Mouse (Mus musculus) lung, embryonic 16.5 days (tissue): ENCODE measurements around the gene Mical3. TPM values are rescaled to one million over a fixed set of nuclear protein-coding genes. Genes with fewer than 3 reads are reported as not detected.
A peak's percentile ranks its signal among the peaks of the same experiment; 100 is the strongest.

Source experiments
- ATAC-seq: fragments of 200-750 bp; cut with Nextera tagmentation; 2 replicates; pipeline ENCODE4 v1.8.0; 2017; ENCODE audit warnings: low read depth, mild to moderate bottlenecking, moderate library complexity
- H3K27ac ChIP-seq: fragments of 300-500 bp; sonication (generic); 2 replicates; pipeline ENCODE4 v1.5.1; 2014; ENCODE audit warnings: mild to moderate bottlenecking, control low read depth, low read length
- H3K27me3 ChIP-seq: fragments of 300-500 bp; sonication (generic); 2 replicates; pipeline ENCODE4 v1.6.1; 2014; ENCODE audit warnings: low read depth, low read length, mixed read lengths; ENCODE audit not compliant: control insufficient read depth, insufficient read depth
- H3K36me3 ChIP-seq: fragments of 300-500 bp; sonication (generic); 2 replicates; pipeline ENCODE4 v1.6.1; 2014; ENCODE audit warnings: low read length; ENCODE audit not compliant: control insufficient read depth, insufficient read depth
- H3K4me1 ChIP-seq: fragments of 300-500 bp; sonication (generic); replicated peaks from 2 replicates; pipeline ENCODE4 v1.6.1; 2014; ENCODE audit warnings: low read length, mixed read lengths; ENCODE audit not compliant: control insufficient read depth, insufficient read depth
- H3K4me2 ChIP-seq: fragments of 300-500 bp; sonication (generic); 2 replicates; pipeline ENCODE4 v1.6.1; 2014; ENCODE audit warnings: low read depth, low read length, control low read depth
- H3K4me3 ChIP-seq: fragments of 300-500 bp; sonication (generic); 2 replicates; pipeline ENCODE4 v1.5.1; 2014; ENCODE audit warnings: mild to moderate bottlenecking, low read length, control low read depth
- H3K9ac ChIP-seq: fragments of 300-500 bp; sonication (generic); 2 replicates; pipeline ENCODE4 v1.6.1; 2014; ENCODE audit warnings: low read length, control low read depth
- H3K9me3 ChIP-seq: fragments of 300-500 bp; sonication (generic); 2 replicates; pipeline ENCODE4 v1.6.1; 2016; ENCODE audit warnings: low read length; ENCODE audit not compliant: control insufficient read depth
- WGBS: fragments of 180-500 bp; shearing (Covaris S2); extraction: QIAGEN DNeasy Blood & Tissue Kit; methylation state at CpG from one replicate; pipeline ENCODE4 v1.1.7; 2014; 5-methylcytosine and 5-hydroxymethylcytosine counted together
- polyA plus RNA-seq: library from polyadenylated mRNA; unstranded; fragments of >200 nt; fragmentation: Nextera tagmentation; extraction: Ambion mirVana; gene quantifications from 2 replicates; pipeline ENCODE4 v1.2.1, GENCODE M21; 2015

The Mical3 gene
- polyA plus RNA-seq, 1 experiment from 2014 or later: 15.9 TPM

GRCm38 (mm10) chr6:121028514-121028913 is 102.3 kb downstream of the Mical3 start:
- no peaks in the 10 kb centered on the region for H3K27me3 ChIP-seq
- no peak overlapping the region for H3K4me2 ChIP-seq
- no peak overlapping the region for H3K4me3 ChIP-seq
- H3K4me1 ChIP-seq: no peaks in the 10 kb centered on the region
- ATAC-seq: no peak
- no peak overlapping the region for H3K9ac ChIP-seq
- peaks cover 32% of the 10 kb centered on the region for H3K36me3 ChIP-seq
- H3K27ac ChIP-seq: no peak overlapping the region
- no peaks in the 10 kb centered on the region for H3K9me3 ChIP-seq
- 91% methylated on average over 8 of the region's 8 CpGs for WGBS

DNA sequence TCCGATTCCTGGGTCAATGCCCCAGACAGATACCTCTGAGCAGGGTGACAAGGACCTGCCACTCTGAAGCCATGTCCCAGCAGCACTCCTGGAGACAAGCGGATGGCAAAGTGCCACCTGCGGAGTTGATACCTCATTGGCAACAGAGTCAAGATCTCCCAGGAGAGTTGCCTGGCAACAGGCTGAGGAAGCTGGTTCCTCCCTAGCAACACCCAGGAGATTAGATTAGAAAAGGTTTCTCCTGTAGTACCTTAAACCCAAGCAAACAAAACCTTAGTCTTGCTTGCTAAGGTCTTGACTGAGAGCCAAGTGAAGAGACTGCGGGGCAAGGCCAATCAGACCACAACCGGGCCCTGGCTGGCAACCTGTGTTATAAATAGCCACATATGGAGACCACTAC is 103.5 kb downstream of the Mical3 start:
- Histone ChIP-seq H3K9me3 (no peaks in the 10 kb centered on the region), H3K4me2 (no peak overlapping the region), H3K4me3 (no peak overlapping the region), H3K36me3 (peaks cover 22% of the 10 kb centered on the region), H3K27me3 (no peaks in the 10 kb centered on the region), H3K27ac (no peak overlapping the region), H3K9ac (no peak overlapping the region), H3K4me1 (no peaks in the 10 kb centered on the region)
- no peak; the same call in 1 of the 2 replicates for ATAC-seq
- WGBS: 65% methylated on average over 5 of the region's 5 CpGs

- H3K9me3 ChIP-seq: no peaks in the 10 kb centered on the region
- H3K27ac ChIP-seq: no peak overlapping the region
- H3K27me3 ChIP-seq: no peaks in the 10 kb centered on the region
- no peaks in the 10 kb centered on the region for H3K4me1 ChIP-seq
- no peak overlapping the region for H3K4me2 ChIP-seq
- no peak overlapping the region for H3K4me3 ChIP-seq
- ATAC-seq: no peak
- peaks cover 19% of the 10 kb centered on the region for H3K36me3 ChIP-seq
- 62% methylated on average over 7 of the region's 7 CpGs for WGBS
- no peak overlapping the region for H3K9ac ChIP-seq
Observed at GRCm38 (mm10) chr6:121026866-121027265, 103.9 kb downstream of the Mical3 start.

GRCm38 (mm10) chr6:121026019-121026584 is 104.7 kb downstream of the Mical3 start:
- H3K4me1 ChIP-seq: no peaks in the 10 kb centered on the region
- H3K9me3 ChIP-seq: no peaks in the 10 kb centered on the region
- no peaks in the 10 kb centered on the region for H3K27me3 ChIP-seq
- no peak for ATAC-seq
- WGBS: 71% methylated on average over 10 of the region's 10 CpGs
- H3K4me2 ChIP-seq: no peak overlapping the region
- H3K9ac ChIP-seq: no peak overlapping the region
- peaks cover 20% of the 10 kb centered on the region for H3K36me3 ChIP-seq
- H3K27ac ChIP-seq: no peak overlapping the region
- no peak overlapping the region for H3K4me3 ChIP-seq

DNA sequence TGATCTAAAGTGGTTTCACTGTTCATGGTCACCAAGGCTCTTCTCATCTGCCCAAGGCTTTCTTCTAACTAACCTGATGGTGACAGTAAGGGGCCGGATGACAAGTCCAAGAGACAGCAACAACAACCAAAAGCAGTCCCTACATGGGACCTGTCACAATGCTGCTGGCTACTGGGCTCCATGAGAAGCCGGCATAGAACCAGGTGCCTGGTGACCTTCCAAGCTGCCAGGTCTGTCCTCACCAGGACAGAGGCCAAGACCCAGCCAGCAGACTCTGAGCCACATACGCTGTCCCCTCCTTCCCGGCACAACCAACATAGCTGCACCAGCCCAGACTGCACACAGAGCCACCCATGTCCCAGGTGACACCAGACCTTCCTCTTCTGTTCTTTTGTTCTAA is 112.7 kb downstream of the Mical3 start:
- Histone ChIP-seq H3K36me3 (peaks cover 15% of the 10 kb centered on the region), H3K9ac (no peak overlapping the region), H3K4me2 (no peak overlapping the region), H3K4me1 (peaks cover 14% of the 10 kb centered on the region; the same call in 1 of the 2 replicates), H3K9me3 (no peaks in the 10 kb centered on the region), H3K27me3 (no peaks in the 10 kb centered on the region), H3K27ac (no peak overlapping the region), H3K4me3 (no peak overlapping the region)
- 92% methylated on average over 4 of the region's 4 CpGs for WGBS
- no peak for ATAC-seq

DNA sequence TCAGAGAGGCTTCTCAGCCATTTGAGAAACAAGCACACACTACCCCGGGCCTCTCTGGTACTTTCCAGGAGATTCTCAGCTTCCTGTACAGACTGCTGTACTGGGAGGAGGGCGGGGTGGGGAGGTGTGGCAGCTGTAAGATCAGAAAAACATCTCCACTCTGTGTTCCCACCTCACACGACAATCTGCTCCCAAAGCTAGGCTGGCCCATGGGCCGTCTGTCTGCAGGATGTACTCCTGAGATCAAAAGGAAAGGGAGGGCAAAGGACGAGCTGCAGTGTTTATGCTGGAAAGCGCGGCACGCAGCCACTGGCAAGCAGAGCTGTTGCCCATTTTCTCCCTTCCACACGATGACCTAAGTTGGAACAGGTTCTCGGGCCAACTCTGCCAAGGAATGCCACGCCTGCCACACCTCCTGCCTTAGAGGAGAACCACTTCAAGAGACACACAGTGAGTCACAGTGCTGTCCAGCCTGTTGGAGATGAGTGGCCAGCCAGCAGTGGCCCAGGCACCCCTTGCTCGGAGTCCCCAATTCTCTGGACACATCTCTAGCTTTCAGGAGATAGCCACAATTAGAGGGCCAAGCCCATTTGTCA is 113.3 kb downstream of the Mical3 start:
- no peaks in the 10 kb centered on the region for H3K9me3 ChIP-seq
- H3K4me2 ChIP-seq: no peak overlapping the region
- no peaks in the 10 kb centered on the region for H3K27me3 ChIP-seq
- H3K4me1 ChIP-seq: peaks cover 17% of the 10 kb centered on the region; the same call in 1 of the 2 replicates
- H3K4me3 ChIP-seq: no peak overlapping the region
- peak; percentile 41 for ATAC-seq
- 31% methylated on average over 12 of the region's 12 CpGs for WGBS
- H3K9ac ChIP-seq: peak overlapping the region; percentile 25
- peaks cover 15% of the 10 kb centered on the region for H3K36me3 ChIP-seq
- H3K27ac ChIP-seq: no peak overlapping the region

DNA sequence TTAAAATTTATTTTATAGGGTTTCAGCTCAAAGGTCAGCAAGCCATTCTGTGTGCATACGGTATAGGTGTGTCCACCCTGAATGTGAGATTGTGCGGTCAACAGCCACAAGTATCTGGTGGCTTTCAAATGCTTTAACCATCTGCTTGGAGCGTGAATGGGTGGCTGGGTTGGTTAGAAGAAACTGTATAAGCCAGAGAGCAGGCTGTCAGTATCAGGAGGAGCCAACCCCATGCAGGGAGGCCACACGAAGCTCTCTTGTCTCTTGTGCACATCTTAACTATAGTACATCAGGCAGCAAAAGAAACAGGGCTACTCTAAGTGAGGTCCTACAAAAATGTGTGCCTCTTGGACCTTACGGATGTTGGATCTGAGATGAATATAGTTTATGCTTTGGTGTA is 114.7 kb downstream of the Mical3 start:
- H3K27me3 ChIP-seq: no peaks in the 10 kb centered on the region
- peaks cover 22% of the 10 kb centered on the region for H3K4me1 ChIP-seq
- no peak overlapping the region for H3K4me2 ChIP-seq
- H3K4me3 ChIP-seq: no peak overlapping the region
- H3K9ac ChIP-seq: no peak overlapping the region
- H3K27ac ChIP-seq: no peak overlapping the region
- peaks cover 11% of the 10 kb centered on the region for H3K36me3 ChIP-seq
- H3K9me3 ChIP-seq: no peaks in the 10 kb centered on the region
- no peak for ATAC-seq
- 95% methylated on average over 5 of the region's 5 CpGs for WGBS

DNA sequence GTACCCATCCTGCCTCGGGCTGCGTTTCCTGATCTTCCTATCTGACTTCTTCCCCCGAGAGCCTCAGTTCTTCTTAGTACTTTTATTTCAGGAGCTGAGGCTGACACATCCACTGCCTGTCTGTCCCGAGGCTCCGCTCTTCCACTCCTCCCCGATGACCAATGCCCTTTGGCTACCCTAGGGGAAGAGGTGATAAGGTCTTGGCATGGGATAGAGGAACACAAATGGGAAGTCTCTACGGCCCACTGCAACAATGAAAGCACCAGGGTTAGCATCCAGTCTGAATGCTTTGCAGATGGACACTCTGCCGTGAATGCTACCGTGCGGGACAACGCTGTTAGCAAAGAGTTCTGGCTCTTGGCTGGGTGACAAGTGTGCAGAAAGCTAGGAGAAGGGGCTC is 116.5 kb downstream of the Mical3 start:
- WGBS: 54% methylated on average over 11 of the region's 11 CpGs
- ATAC-seq: no peak
- Histone ChIP-seq H3K9me3 (no peaks in the 10 kb centered on the region), H3K36me3 (0 out of 2 replicates have a peak, but pooled peaks cover 2% of the 10 kb centered on the region), H3K9ac (no peak overlapping the region), H3K27ac (0 out of 2 replicates have a peak overlapping the region, but pooled peaks have one; percentile 19), H3K4me2 (no peak overlapping the region), H3K27me3 (no peaks in the 10 kb centered on the region), H3K4me3 (no peak overlapping the region), H3K4me1 (peaks cover 22% of the 10 kb centered on the region)

DNA sequence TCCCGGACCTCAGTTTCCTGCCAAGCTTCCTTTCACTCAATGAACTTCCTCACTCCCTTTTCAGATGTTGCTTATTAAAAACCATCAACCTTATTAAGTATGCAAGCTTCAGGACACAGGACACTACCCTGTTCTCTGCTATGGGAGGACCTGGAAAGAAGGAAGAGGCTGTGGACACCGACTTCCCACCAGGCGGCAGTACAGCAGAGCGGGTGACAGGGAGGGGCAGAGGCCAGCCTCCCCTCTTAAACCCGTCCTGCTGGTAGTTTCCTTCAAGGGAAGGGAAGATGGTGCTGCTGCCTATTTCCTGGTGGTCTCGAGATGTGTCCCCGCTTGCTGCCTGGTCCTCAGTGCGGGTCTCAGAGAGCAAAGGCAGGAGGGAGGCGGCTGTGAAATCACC is 117.0 kb downstream of the Mical3 start:
- H3K4me3 ChIP-seq: no peak overlapping the region
- no peak overlapping the region for H3K4me2 ChIP-seq
- no peak overlapping the region for H3K9ac ChIP-seq
- peak; percentile 24; the same call in 1 of the 2 replicates for ATAC-seq
- H3K27me3 ChIP-seq: no peaks in the 10 kb centered on the region
- H3K27ac ChIP-seq: 0 out of 2 replicates have a peak overlapping the region, but pooled peaks have one; percentile 19
- peaks cover 22% of the 10 kb centered on the region for H3K4me1 ChIP-seq
- WGBS: 38% methylated on average over 9 of the region's 9 CpGs
- H3K36me3 ChIP-seq: 0 out of 2 replicates have a peak, but pooled peaks cover 2% of the 10 kb centered on the region
- no peaks in the 10 kb centered on the region for H3K9me3 ChIP-seq
